Mouse (Mus musculus) cerebellum, postnatal 14 days (tissue): ENCODE data around the gene Esam.

Experiments
- DNase-seq, 2 experiments: peaks; one replicate each; pipeline ENCODE4 v3.0.0; 2021; ENCODE audit warnings: mixed read lengths in 2 of 2

The Esam gene

GRCm38 (mm10) chr9:37530888-37531705 is 3.2 kb downstream of the Esam start:
- DNase-seq: peak; percentile 49 to 56

- no peak for DNase-seq
Observed at GRCm38 (mm10) chr9:37536851-37537250, 9.0 kb downstream of the Esam start.

GRCm38 (mm10) chr9:37537658-37538250 is 9.9 kb downstream of the Esam start:
- DNase-seq: no peak

- DNase-seq: no peak
Observed at GRCm38 (mm10) chr9:37539170-37540025, 11.5 kb downstream of the Esam start, which contains the start of gene Vsig2. Gene Vsig2 (plus strand): TSS chr9:37539255.

GRCm38 (mm10) chr9:37540226-37540625 is 12.3 kb downstream of the Esam start:
- DNase-seq: no peak

- DNase-seq: no peak
Observed at GRCm38 (mm10) chr9:37540701-37541575, 13.1 kb downstream of the Esam start.

GRCm38 (mm10) chr9:37541851-37542642 is 14.2 kb downstream of the Esam start:
- DNase-seq: no peak

GRCm38 (mm10) chr9:37543869-37544440 is 16.1 kb downstream of the Esam start:
- DNase-seq: no peak

GRCm38 (mm10) chr9:37544447-37545165 is 16.7 kb downstream of the Esam start:
- peak; percentile 80 to 81 for DNase-seq

GRCm38 (mm10) chr9:37545166-37545610 is 17.3 kb downstream of the Esam start:
- DNase-seq: peak in 1 of 2 experiments; percentile 16

- peak in 1 of 2 experiments; percentile 10 for DNase-seq
Observed at GRCm38 (mm10) chr9:37545847-37546452, 18.1 kb downstream of the Esam start.

- no peak for DNase-seq
Observed at GRCm38 (mm10) chr9:37546889-37547288, 19.0 kb downstream of the Esam start.

- DNase-seq: no peak
Observed at GRCm38 (mm10) chr9:37550435-37550834, 22.6 kb downstream of the Esam start.

- peak in 1 of 2 experiments; percentile 6 for DNase-seq
Observed at GRCm38 (mm10) chr9:37551751-37552531, 24.1 kb downstream of the Esam start.

- DNase-seq: peak; percentile 58 to 59
Observed at GRCm38 (mm10) chr9:37552536-37553293, 24.8 kb downstream of the Esam start, which contains the start of gene Nrgn. Gene Nrgn (minus strand): TSS chr9:37552904.

- no peak for DNase-seq
Observed at GRCm38 (mm10) chr9:37554279-37554678, 26.4 kb downstream of the Esam start.

GRCm38 (mm10) chr9:37554838-37555748 is 27.2 kb downstream of the Esam start, which contains the start of gene Siae:
Gene Siae (plus strand): TSS chr9:37555698.
- no peak for DNase-seq
